Mouse (Mus musculus) spleen, adult 2 months (tissue): ENCODE data around the gene Rasal2.

Experiments
- CTCF ChIP-seq: fragments of 200-500 bp; IDR thresholded peaks from 2 replicates; pipeline ENCODE4 v1.5.1; 2011; ENCODE audit warnings: mild to moderate bottlenecking, inconsistent platforms; ENCODE audit not compliant: insufficient read depth, insufficient read length, insufficient replicate concordance; ENCODE audit errors: extremely low read depth
- POLR2A ChIP-seq: fragments of 200-500 bp; IDR thresholded peaks from 2 replicates; pipeline ENCODE4 v1.6.1; 2011; ENCODE audit warnings: low read depth, low read length, inconsistent platforms

DNA sequence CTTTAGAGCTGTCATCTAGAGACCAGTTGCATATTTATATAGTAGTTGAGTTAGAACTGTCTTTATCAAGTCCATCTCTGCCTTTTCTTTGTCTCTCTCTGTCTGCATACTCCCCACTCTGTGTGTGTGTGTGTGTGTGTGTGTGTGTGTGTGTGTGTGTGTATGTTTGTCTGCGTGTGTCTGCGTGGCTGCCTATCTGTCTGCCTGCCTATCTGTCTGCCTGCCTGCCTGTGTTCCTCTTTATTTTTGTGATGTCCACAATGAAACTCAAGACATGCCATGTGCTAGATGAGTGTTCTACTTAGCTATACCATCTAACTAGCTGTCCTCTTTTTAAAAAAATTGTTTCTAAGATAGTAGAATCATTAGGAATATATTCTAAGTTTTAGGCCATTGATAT lies 42.0 kb downstream of the Rasal2 start:
- TF ChIP-seq CTCF: no peak
- TF ChIP-seq POLR2A: no peak
